9 mouse cellular contexts compared by ENCODE assay signal in the genomic region with DNA sequence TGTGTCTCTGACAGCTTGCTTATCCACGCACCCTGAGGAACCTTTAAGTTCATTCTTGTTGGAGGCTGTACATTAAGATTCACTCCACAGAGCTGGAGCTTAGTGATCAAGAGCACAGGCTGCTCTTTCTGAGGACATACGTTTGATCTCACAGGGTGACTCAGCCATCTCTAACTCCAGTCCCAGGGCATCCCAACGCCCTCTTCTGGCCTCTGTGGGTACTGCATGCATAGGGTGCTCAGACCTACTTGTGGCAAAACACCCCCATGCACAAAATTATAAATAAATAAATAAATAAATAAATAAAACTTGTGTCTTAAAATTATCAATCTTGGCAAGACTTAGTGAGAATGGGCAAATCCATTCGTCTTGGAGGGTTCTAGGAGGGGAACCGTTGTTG. TPM values are rescaled to one million over a fixed set of nuclear protein-coding genes. Genes with fewer than 3 reads are reported as not detected.
DNase-seq lines count a peak whose midpoint lies in the region; ATAC-seq and TF ChIP-seq lines count a peak whose summit lies in the region.
"Had no signal": no experiment of that assay in that cellular context is flagged by ENCODE, and none has a peak within 500 bp of the region (broad histone marks: within the 10 kb centered on the region; RNA-seq: fewer than 3 reads in every experiment).

No protein-coding gene starts in this region.

- 43% methylated on average over 5 of the region's 5 CpGs for WGBS in hindbrain, embryonic 11.5 days
- 35% methylated on average over 5 of the region's 5 CpGs for WGBS in hindbrain, embryonic 13.5 days
- WGBS in embryonic facial prominence, embryonic 14.5 days: 43% methylated on average over 5 of the region's 5 CpGs
- WGBS in midbrain, postnatal 0 days: 23% methylated on average over 5 of the region's 5 CpGs

- DNase-seq in hindbrain, embryonic 11.5 days (ENCODE audit: low spot score): peak; percentile 88
- peak; percentile 77 to 78 for DNase-seq in adrenal gland, postnatal 36 days
- DNase-seq in embryonic facial prominence, embryonic 14.5 days (ENCODE audit: low spot score): peak; percentile 51
- DNase-seq in left cerebral cortex, postnatal 14 days (ENCODE audit: low spot score in 2 of 2): peak; percentile 67 to 71
- peak; percentile 81 for DNase-seq in midbrain, postnatal 0 days (ENCODE audit: low spot score)
- peak; percentile 84 for DNase-seq in testis, postnatal 10 days (ENCODE audit: low spot score)

- H3K4me1 ChIP-seq in hindbrain, embryonic 11.5 days (replicated peaks; ENCODE audit: control insufficient read depth, insufficient read depth, low read length): peaks cover 14% of the 10 kb centered on the region
- H3K4me1 ChIP-seq in hindbrain, embryonic 13.5 days (replicated peaks): peaks cover 55% of the 10 kb centered on the region
- peaks cover 5% of the 10 kb centered on the region; the same call in 1 of the 2 replicates for H3K4me1 ChIP-seq in embryonic facial prominence, embryonic 14.5 days (ENCODE audit: control insufficient read depth, insufficient read depth, low read length)
- no peaks in the 10 kb centered on the region for H3K4me1 ChIP-seq in midbrain, postnatal 0 days (ENCODE audit: insufficient read depth, low read length)

- no peaks in the 10 kb centered on the region for H3K36me3 ChIP-seq in hindbrain, embryonic 11.5 days (ENCODE audit: control insufficient read depth, insufficient read depth, low read length)
- no peaks in the 10 kb centered on the region for H3K36me3 ChIP-seq in hindbrain, embryonic 13.5 days
- H3K36me3 ChIP-seq in embryonic facial prominence, embryonic 14.5 days (ENCODE audit: control insufficient read depth, insufficient read depth, low read length): no peaks in the 10 kb centered on the region
- H3K36me3 ChIP-seq in midbrain, postnatal 0 days (ENCODE audit: insufficient read depth, low read length): no peaks in the 10 kb centered on the region

- no peak overlapping the region for H3K27ac ChIP-seq in hindbrain, embryonic 11.5 days (ENCODE audit: low read depth, low read length)
- no peak overlapping the region for H3K27ac ChIP-seq in hindbrain, embryonic 13.5 days
- H3K27ac ChIP-seq in embryonic facial prominence, embryonic 14.5 days (replicated peaks; ENCODE audit: low read depth, low read length): no peak overlapping the region
- H3K27ac ChIP-seq in midbrain, postnatal 0 days (ENCODE audit: low read depth, low read length): 0 out of 2 replicates have a peak overlapping the region, but pooled peaks have one; percentile 8

- ATAC-seq in hindbrain, embryonic 11.5 days (ENCODE audit: low FRiP score): no peak
- ATAC-seq in hindbrain, embryonic 13.5 days (ENCODE audit: low FRiP score): no peak
- no peak for ATAC-seq in embryonic facial prominence, embryonic 14.5 days (ENCODE audit: low read depth)
- peak; percentile 67 to 69; a peak in 3 of 4 replicates for ATAC-seq in hematopoietic stem cell, adult 5-6 weeks (replicated peaks in 1 of 2; ENCODE audit: insufficient read depth in 1 of 2, low FRiP score in 2 of 2, low TSS enrichment in 1 of 2, low read depth in 1 of 2, poor library complexity in 2 of 2, severe bottlenecking in 2 of 2)
- ATAC-seq in midbrain, postnatal 0 days (ENCODE audit: low FRiP score): no peak

- TF ChIP-seq CTCF in midbrain, postnatal 0 days (IDR thresholded peaks at IDR 0.05): peak; percentile 84

- intact Hi-C loops in left cerebral cortex, postnatal 14 days (cut with DNase I): loop anchor here (5.0 kb wide), 1 partner anchor 46 kb away; no protein-coding TSS in a partner anchor

- no peak overlapping the region for H3K9ac ChIP-seq in hindbrain, embryonic 11.5 days (ENCODE audit: low read depth, low read length)
- no peak overlapping the region for H3K9ac ChIP-seq in hindbrain, embryonic 13.5 days
- H3K9ac ChIP-seq in embryonic facial prominence, embryonic 14.5 days (ENCODE audit: low read depth, low read length): no peak overlapping the region
- no peak overlapping the region for H3K9ac ChIP-seq in midbrain, postnatal 0 days (replicated peaks; ENCODE audit: low read length, poor library complexity, severe bottlenecking)

- no peaks in the 10 kb centered on the region for H3K9me3 ChIP-seq in hindbrain, embryonic 11.5 days (ENCODE audit: control insufficient read depth, low read length)
- no peaks in the 10 kb centered on the region for H3K9me3 ChIP-seq in hindbrain, embryonic 13.5 days
- no peaks in the 10 kb centered on the region for H3K9me3 ChIP-seq in embryonic facial prominence, embryonic 14.5 days (ENCODE audit: control insufficient read depth, low read length)
- H3K9me3 ChIP-seq in midbrain, postnatal 0 days (ENCODE audit: low read length): no peaks in the 10 kb centered on the region

- no peaks in the 10 kb centered on the region for H3K27me3 ChIP-seq in hindbrain, embryonic 11.5 days (ENCODE audit: control insufficient read depth, insufficient read depth, low read length)
- no peaks in the 10 kb centered on the region for H3K27me3 ChIP-seq in hindbrain, embryonic 13.5 days
- H3K27me3 ChIP-seq in embryonic facial prominence, embryonic 14.5 days (replicated peaks; ENCODE audit: control insufficient read depth, insufficient read depth, low read length): no peaks in the 10 kb centered on the region
- H3K27me3 ChIP-seq in midbrain, postnatal 0 days (ENCODE audit: insufficient read depth, low read length): no peaks in the 10 kb centered on the region

- H3K4me3 ChIP-seq in hindbrain, embryonic 11.5 days (ENCODE audit: low read depth, low read length): no peak overlapping the region
- H3K4me3 ChIP-seq in hindbrain, embryonic 13.5 days: no peak overlapping the region
- H3K4me3 ChIP-seq in embryonic facial prominence, embryonic 14.5 days (ENCODE audit: low read depth, low read length): no peak overlapping the region
- H3K4me3 ChIP-seq in midbrain, postnatal 0 days (ENCODE audit: low read depth, low read length): no peak overlapping the region
- H3K4me3 ChIP-seq: myocyte had no signal

- H3K4me2 ChIP-seq in hindbrain, embryonic 11.5 days (replicated peaks; ENCODE audit: low read depth, low read length): no peak overlapping the region
- no peak overlapping the region for H3K4me2 ChIP-seq in hindbrain, embryonic 13.5 days
- H3K4me2 ChIP-seq in embryonic facial prominence, embryonic 14.5 days (ENCODE audit: low read depth, low read length): no peak overlapping the region
- no peak overlapping the region for H3K4me2 ChIP-seq in midbrain, postnatal 0 days (ENCODE audit: low read depth, low read length, poor library complexity, severe bottlenecking)

RNA-seq across cellular contexts. Expression of a gene that starts 8.6 kb away (rescaled TPM):
- 1.0 TPM in 2 replicates for polyA plus RNA-seq in hindbrain, embryonic 11.5 days (2014; fragmentation: Nextera tagmentation; extraction: Ambion mirVana)
- 0.48 and 1.1 TPM in 2 replicates for polyA plus RNA-seq in hindbrain, embryonic 13.5 days (2015; fragmentation: Nextera tagmentation; extraction: Ambion mirVana)
- not detected for total RNA-seq in adrenal gland, postnatal 36 days (2021)
- 0.51 TPM in 1 of 2 replicates, not detected in the other for polyA plus RNA-seq in embryonic facial prominence, embryonic 14.5 days (2014; fragmentation: Nextera tagmentation; extraction: Ambion mirVana)
- not detected in 2 replicates for total RNA-seq in hematopoietic stem cell, adult 5-6 weeks (2017)
- not detected for total RNA-seq in left cerebral cortex, postnatal 14 days (2021)
- 1.3 and 3.0 TPM in 2 replicates for total RNA-seq in midbrain, postnatal 0 days (2014; rRNA removed)
- 5.0 and 7.6 TPM in 2 replicates for polyA plus RNA-seq in midbrain, postnatal 0 days (2015; fragmentation: Nextera tagmentation; extraction: Ambion mirVana)
- polyA plus RNA-seq: myocyte had no signal

RNA-seq across cellular contexts. Expression of a gene that starts 28.7 kb away (rescaled TPM):
- 36.2 and 37.2 TPM in 2 replicates for polyA plus RNA-seq in hindbrain, embryonic 11.5 days (2014; fragmentation: Nextera tagmentation; extraction: Ambion mirVana)
- polyA plus RNA-seq in hindbrain, embryonic 13.5 days (2015; fragmentation: Nextera tagmentation; extraction: Ambion mirVana): 91.7 and 95.8 TPM in 2 replicates
- total RNA-seq in adrenal gland, postnatal 36 days (2021): 10 to 100 TPM; 31.6 to 34.1 TPM
- polyA plus RNA-seq in embryonic facial prominence, embryonic 14.5 days (2014; fragmentation: Nextera tagmentation; extraction: Ambion mirVana): 39.7 and 43.3 TPM in 2 replicates
- total RNA-seq in hematopoietic stem cell, adult 5-6 weeks (2017): 10.8 and 11.9 TPM in 2 replicates
- 10 to 100 TPM; 74.4 to 80.6 TPM for total RNA-seq in left cerebral cortex, postnatal 14 days (2021)
- 70.8 and 70.9 TPM in 2 replicates for total RNA-seq in midbrain, postnatal 0 days (2014; rRNA removed)
- polyA plus RNA-seq in midbrain, postnatal 0 days (2015; fragmentation: Nextera tagmentation; extraction: Ambion mirVana): 129 and 132 TPM in 2 replicates

RNA-seq across cellular contexts. Expression of a gene that starts 59.3 kb away (rescaled TPM):
- 0.75 and 0.79 TPM in 2 replicates for polyA plus RNA-seq in hindbrain, embryonic 11.5 days (2014; fragmentation: Nextera tagmentation; extraction: Ambion mirVana)
- polyA plus RNA-seq in hindbrain, embryonic 13.5 days (2015; fragmentation: Nextera tagmentation; extraction: Ambion mirVana): 0.43 and 0.58 TPM in 2 replicates
- under 1 TPM; 0.26 to 0.43 TPM for total RNA-seq in adrenal gland, postnatal 36 days (2021)
- 0.12 and 0.29 TPM in 2 replicates for polyA plus RNA-seq in embryonic facial prominence, embryonic 14.5 days (2014; fragmentation: Nextera tagmentation; extraction: Ambion mirVana)
- 0.15 TPM in 1 of 2 replicates, not detected in the other for total RNA-seq in hematopoietic stem cell, adult 5-6 weeks (2017)
- 1 to 10 TPM in 1 of 2 experiments, under 1 TPM in 1; 0.85 to 1.3 TPM for total RNA-seq in left cerebral cortex, postnatal 14 days (2021)
- total RNA-seq in midbrain, postnatal 0 days (2014; rRNA removed): 0.09 and 0.66 TPM in 2 replicates
- polyA plus RNA-seq in midbrain, postnatal 0 days (2015; fragmentation: Nextera tagmentation; extraction: Ambion mirVana): 0.44 and 0.47 TPM in 2 replicates

RNA-seq across cellular contexts. Expression of a gene that starts 59.8 kb away (rescaled TPM):
- 227 and 256 TPM in 2 replicates for polyA plus RNA-seq in hindbrain, embryonic 11.5 days (2014; fragmentation: Nextera tagmentation; extraction: Ambion mirVana)
- polyA plus RNA-seq in hindbrain, embryonic 13.5 days (2015; fragmentation: Nextera tagmentation; extraction: Ambion mirVana): 203 and 208 TPM in 2 replicates
- 100 to 1,000 TPM; 276 to 279 TPM for total RNA-seq in adrenal gland, postnatal 36 days (2021)
- polyA plus RNA-seq in embryonic facial prominence, embryonic 14.5 days (2014; fragmentation: Nextera tagmentation; extraction: Ambion mirVana): 310 and 342 TPM in 2 replicates
- 143 and 149 TPM in 2 replicates for total RNA-seq in hematopoietic stem cell, adult 5-6 weeks (2017)
- total RNA-seq in left cerebral cortex, postnatal 14 days (2021): 100 to 1,000 TPM; 132 to 133 TPM
- total RNA-seq in midbrain, postnatal 0 days (2014; rRNA removed): 233 and 242 TPM in 2 replicates
- 193 and 204 TPM in 2 replicates for polyA plus RNA-seq in midbrain, postnatal 0 days (2015; fragmentation: Nextera tagmentation; extraction: Ambion mirVana)

Comparison
In these comparisons a context has a peak if more than half of its experiments do, and no peak if none do; other contexts are left out.
1. ATAC-seq: peak in hematopoietic stem cell, adult 5-6 weeks (2 of 2); none in hindbrain, embryonic 11.5 days (single experiment), hindbrain, embryonic 13.5 days (single experiment), embryonic facial prominence, embryonic 14.5 days (single experiment) and midbrain, postnatal 0 days (single experiment).
2. Peak in every context shown above with its lines, with median percentiles within 50 percentile points of each other: DNase-seq.